Mouse (Mus musculus) telencephalon, adult 2 months (tissue): ENCODE data around the gene Lypla2.
"Not testable (repeated sequence)": the region's sequence is repeated elsewhere in the genome, so short reads cannot be mapped to it uniquely, and the experiment has no call there.

Experiments
- DNase-seq: peaks from one replicate; pipeline ENCODE4 v3.0.0-alpha.2; 2011; ENCODE audit warnings: low read depth, low spot score

The Lypla2 gene

GRCm38 (mm10) chr4:135972556-135972906, at the start of gene Lypla2:
Gene Lypla2, minus strand, starts transcription at chr4:135972626.
- peak; percentile 87 for DNase-seq

- peak; percentile 98 for DNase-seq
Measured at GRCm38 (mm10) chr4:136021549-136022047, 49.2 kb upstream of the Lypla2 start, which contains the start of gene Eloa. Gene Eloa, minus strand, starts transcription at chr4:136021763.

- peak; percentile 9 for DNase-seq
Measured at GRCm38 (mm10) chr4:136020743-136021548, 48.5 kb upstream of the Lypla2 start.

GRCm38 (mm10) chr4:136016059-136016602, 43.7 kb upstream of the Lypla2 start:
- no peak for DNase-seq

GRCm38 (mm10) chr4:136010586-136010985, 38.2 kb upstream of the Lypla2 start:
- no peak for DNase-seq

DNA sequence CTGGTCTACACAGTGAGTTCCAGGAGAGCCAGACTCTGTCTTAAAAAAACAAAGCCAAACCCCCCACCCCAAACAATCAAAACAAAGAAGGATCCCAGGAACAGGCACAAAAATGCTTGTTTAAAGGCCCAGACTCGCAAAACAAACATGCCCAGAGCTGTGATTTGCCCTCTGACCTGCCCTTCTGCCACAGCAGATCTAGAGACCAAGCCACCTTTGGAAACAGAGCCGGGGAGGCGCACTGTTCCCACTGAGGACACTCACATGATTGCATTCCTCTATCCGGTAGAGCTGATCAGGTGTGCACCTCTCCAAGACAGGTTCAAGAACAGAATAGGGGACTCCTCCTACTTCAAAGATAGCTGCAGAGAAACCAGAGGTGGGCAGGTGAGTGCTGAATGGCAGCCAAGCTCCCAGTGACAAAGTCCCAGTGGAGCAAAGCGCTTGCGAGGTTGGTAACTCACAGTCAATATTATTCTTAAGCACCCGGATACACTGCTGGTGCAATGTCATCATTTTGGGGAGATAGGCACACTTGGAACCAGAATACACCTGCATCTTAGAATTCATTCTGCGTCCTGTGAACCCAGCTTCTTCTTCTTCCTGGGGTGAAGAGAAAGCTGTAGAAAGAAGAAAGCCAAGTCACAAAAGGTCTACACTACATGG, 36.5 kb upstream of the Lypla2 start:
- DNase-seq: no peak

DNA sequence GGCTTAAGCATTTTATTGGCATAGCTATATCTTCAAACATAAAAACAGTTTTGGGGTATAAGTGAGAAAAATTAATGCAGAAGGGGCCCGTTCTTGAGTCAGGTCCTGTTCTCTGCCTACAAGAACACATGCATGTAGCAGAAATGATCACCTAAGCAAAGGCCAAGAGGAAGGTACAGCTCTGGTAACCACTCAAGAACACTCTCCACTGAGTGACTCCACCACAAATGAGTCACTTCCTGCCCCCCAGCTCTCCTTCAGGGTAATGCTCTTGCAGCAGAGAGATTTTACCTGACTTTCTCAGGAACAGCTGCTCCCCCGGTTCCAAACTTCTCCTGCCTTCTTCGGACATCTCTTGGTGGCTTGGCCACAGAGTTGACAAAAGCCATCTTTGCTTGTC, 34.4 kb upstream of the Lypla2 start:
- DNase-seq: no peak

GRCm38 (mm10) chr4:136004921-136005320, 32.5 kb upstream of the Lypla2 start:
- no peak for DNase-seq

DNA sequence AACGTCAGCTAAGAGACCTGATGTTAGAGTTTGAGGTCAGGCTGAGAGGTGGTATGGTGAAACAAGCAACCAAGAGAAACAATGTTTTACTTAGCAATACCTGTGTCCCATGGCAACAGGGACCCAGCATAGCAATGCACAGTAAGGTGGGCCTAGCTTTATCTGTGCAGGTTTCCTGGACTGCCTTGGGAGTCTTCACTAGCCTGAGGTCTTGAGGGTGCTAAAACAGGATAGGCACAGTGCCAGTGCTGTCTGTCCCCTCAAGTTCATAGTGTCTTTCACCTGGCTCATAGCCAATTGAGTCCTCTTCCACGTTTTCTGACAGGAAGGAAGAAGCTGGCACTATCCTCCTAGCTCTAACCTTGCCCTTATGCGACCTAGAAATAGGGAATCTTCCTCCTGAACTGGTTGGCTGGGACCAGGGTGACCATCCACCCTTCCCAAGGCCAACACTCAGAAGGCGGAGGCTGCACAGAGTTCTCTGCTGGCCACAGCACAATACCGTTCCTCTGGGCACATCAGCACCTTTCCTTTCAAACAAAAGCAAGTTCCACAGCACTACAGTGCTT, 31.8 kb upstream of the Lypla2 start:
- no peak for DNase-seq

DNA sequence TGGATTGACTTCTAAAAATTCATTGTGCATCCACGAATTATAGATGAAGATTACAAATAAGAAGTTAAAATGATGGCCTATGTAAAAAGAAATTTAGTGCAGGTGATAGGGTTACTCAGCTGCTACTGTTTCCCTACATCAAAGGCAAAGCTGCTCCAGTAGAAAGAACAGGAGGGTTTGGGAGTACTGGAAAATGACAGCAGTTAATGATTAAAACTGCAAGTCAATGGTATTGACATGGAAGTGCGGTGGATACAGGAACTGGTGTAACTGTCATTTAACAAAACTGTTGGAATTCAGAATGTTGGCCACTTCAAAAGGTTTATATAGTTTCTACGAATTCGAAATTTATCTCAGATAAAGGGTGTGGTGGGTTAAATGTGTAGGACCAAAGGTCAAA, 22.7 kb upstream of the Lypla2 start:
- DNase-seq: no peak

GRCm38 (mm10) chr4:135993941-135994340, 21.5 kb upstream of the Lypla2 start:
- DNase-seq: no peak

DNA sequence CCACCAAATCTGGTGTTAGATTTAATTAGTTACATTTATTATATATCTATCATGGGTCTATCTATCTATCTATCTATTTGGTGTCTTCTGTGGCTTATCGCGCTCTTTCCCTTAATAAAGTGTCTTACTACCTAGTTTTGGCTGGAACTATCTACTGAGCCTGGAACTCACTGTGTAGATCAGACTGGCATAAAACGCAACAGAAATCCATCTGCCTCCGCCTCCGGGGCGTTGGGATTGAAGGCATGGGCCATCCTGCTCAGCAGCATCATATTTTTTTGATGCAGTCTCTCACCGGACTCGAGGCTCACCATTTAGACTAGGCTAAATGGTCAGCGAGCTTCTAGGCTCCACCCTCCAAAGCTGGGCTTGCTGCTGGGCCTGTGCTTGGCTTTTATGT, 15.3 kb upstream of the Lypla2 start:
- no peak for DNase-seq

DNA sequence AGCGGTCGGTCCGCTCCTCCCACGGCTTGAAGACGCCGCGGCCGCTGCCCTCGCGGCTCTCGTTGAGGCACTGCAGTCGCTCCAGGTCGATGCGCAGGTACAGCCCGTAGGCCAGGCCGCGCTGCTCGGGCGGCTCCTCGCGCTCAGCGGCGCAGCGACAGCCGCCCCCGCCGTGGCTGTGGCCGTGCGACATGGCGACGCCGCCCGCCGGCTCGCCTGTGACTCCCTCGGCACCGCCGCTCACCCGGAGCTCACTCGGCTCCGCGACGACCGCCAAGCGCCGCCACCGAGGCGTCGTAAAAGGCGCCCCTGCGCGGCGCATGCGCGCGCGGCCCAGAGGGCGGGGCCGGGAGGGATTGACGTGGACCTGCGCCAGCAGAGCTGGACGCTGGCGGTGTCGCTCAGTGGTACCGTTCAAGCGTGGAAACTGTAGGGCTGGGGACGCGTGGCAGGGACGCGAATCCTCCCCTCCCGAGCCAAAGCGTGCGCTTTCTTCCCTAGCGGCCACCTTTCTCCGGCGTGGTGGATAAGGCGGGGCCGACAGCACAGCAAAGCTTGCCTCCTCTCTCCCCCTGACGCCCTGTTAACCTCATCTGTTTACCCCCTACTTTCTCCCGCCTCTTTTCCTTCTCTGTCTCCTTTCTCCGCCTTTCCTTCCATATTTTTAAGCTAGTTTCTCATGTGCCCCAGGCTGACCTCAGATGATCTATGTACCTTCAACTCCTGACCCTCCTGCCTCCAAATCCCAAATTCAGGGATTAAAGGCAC, 14.7 kb upstream of the Lypla2 start, which contains the start of gene Pithd1:
Pithd1 (minus strand) TSS at position 322 of the 768 bp plus-strand sequence.
- DNase-seq: peak; percentile 80

- DNase-seq: no peak
Measured at GRCm38 (mm10) chr4:135986301-135986942, 14.0 kb upstream of the Lypla2 start.

- DNase-seq: no peak
Measured at GRCm38 (mm10) chr4:135985769-135986168, 13.3 kb upstream of the Lypla2 start.

- DNase-seq: no peak
Measured at GRCm38 (mm10) chr4:135985193-135985592, 12.8 kb upstream of the Lypla2 start.

GRCm38 (mm10) chr4:135984556-135984955, 12.1 kb upstream of the Lypla2 start:
- DNase-seq: no peak

DNA sequence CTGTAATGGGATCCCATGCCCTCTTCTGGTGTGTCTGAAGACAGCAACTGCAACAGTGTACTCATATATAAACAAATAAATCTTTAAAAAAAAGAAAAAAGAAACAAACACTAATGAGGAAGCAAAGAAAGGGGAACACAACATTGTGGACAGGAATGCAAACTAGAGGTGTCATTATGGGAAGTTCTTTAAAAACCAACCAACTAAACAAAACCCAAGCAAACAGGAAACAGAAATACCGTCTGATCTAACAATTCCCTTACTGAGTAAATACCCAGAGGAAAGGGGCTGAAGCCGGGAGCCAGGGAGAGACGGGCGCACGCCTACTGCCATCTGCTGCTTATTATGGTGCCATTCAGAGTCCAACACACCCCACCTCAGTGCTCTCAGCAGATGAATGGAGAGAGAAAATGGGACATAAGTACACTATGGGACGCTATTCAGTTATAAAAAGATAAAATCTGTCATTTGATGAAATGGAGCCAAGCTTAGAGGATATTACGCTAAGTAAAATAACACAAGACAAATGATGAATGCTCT, 9.2 kb upstream of the Lypla2 start:
- DNase-seq: peak; percentile 80

DNA sequence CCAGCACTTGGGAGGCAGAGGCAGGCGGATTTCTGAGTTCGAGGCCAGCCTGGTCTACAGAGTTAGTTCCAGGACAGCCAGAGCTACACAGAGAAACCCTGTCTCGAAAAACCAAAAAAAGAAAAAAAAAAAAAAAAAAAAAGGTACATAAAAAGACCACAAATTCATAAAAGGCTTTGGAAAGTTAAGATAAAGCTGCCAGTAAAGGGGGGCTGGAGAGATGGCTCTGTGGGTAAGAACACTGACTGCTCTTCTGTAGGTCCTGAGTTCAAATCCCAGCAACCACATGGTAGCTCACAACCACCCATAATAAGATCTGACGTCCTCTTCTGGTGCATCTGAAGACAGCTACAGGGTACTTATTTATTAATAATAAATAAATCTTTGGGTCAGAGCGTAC, 7.8 kb upstream of the Lypla2 start:
- DNase-seq: not testable (repeated sequence)

GRCm38 (mm10) chr4:135976146-135976545, 3.7 kb upstream of the Lypla2 start:
- no peak for DNase-seq
